24 mouse cellular contexts compared by ENCODE assay signal in the genomic region with DNA sequence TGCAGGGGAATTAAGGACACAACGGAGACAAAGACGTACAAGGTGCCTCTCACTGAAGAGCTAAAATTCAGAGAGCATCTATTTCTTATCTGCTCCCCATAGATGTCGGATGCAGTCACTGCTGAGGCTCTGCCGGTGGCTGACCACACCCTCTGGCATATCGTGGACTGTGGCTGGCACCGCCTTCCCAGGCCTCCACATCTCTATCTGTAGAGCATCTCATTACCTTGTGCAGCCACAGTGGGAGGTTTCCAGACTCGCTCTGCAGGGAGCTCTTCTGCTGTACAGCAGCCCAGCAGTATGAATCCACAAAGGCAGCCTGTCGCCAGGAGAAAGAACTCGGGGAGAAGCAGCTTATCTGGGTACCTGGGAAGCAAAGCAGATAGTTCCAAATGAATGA. TPM values are rescaled to one million over a fixed set of nuclear protein-coding genes. Genes with fewer than 3 reads are reported as not detected.
A peak's percentile ranks its signal among the peaks of the same experiment; 100 is the strongest.
DNase-seq lines count a peak whose midpoint lies in the region; ATAC-seq lines count a peak whose summit lies in the region.
"Had no signal": no experiment of that assay in that cellular context is flagged by ENCODE, and none has a peak within 500 bp of the region (broad histone marks: within the 10 kb centered on the region; RNA-seq: fewer than 3 reads in every experiment).

No protein-coding gene starts in this region.

- DNase-seq in frontal cortex, postnatal 14 days (ENCODE audit: low spot score in 2 of 2) = no peak
- peak; percentile 69 for DNase-seq in CD4-positive helper T cell, adult 2 months (ENCODE audit: low read depth, low spot score)
- DNase-seq in ES-CJ7 (ENCODE audit: low read depth, low spot score) = peak; percentile 50
- no peak for DNase-seq in liver, embryonic 13.5 days
- no peak for DNase-seq in cerebellum, adult 11 months
- no peak for DNase-seq in heart, postnatal 25 days (ENCODE audit: low spot score)
- no peak for DNase-seq in heart, adult 11 months
- DNase-seq: adrenal gland, postnatal 25 days; cerebellum, adult 8-10 months; cerebellum, postnatal 14 days; embryo, embryonic 11 days; gastrocnemius, postnatal 25 days; heart, postnatal 14 days; kidney, adult 2 months had no signal

- 34% methylated on average over 9 of the region's 9 CpGs for WGBS in liver, embryonic 13.5 days (ENCODE audit: insufficient replicate concordance)

- intact Hi-C loops in heart, postnatal 25 days (cut with DNase I) = no loop called here

- H3K36me3 ChIP-seq in liver, embryonic 13.5 days = no peaks in the 10 kb centered on the region
- H3K36me3 ChIP-seq: heart, embryonic 15.5 days had no signal

- no peak overlapping the region for H3K27ac ChIP-seq in liver, embryonic 13.5 days
- H3K27ac ChIP-seq: embryonic facial prominence, embryonic 15.5 days; forebrain, embryonic 10.5 days; forebrain, embryonic 15.5 days; heart, embryonic 15.5 days; hindbrain, embryonic 10.5 days; hindbrain, embryonic 15.5 days had no signal

- peak; percentile 77 for ATAC-seq in frontal cortex, adult (ENCODE audit: low TSS enrichment)
- peak; percentile 46; the same call in 1 of the 2 replicates for ATAC-seq in liver, embryonic 13.5 days (ENCODE audit: low read depth)
- ATAC-seq: forebrain, embryonic 15.5 days; intestine, embryonic 16.5 days had no signal

- no peaks in the 10 kb centered on the region for H3K9me3 ChIP-seq in liver, embryonic 13.5 days (replicated peaks)
- H3K9me3 ChIP-seq: forebrain, embryonic 15.5 days; heart, embryonic 15.5 days; hindbrain, embryonic 15.5 days had no signal

- H3K27me3 ChIP-seq in liver, embryonic 13.5 days = no peaks in the 10 kb centered on the region
- H3K27me3 ChIP-seq: embryonic facial prominence, embryonic 15.5 days; forebrain, embryonic 15.5 days; hindbrain, embryonic 15.5 days had no signal

- no peak overlapping the region for H3K9ac ChIP-seq in liver, embryonic 13.5 days
- H3K9ac ChIP-seq: embryonic facial prominence, embryonic 15.5 days; forebrain, embryonic 15.5 days; heart, embryonic 15.5 days; hindbrain, embryonic 15.5 days had no signal

- no peak overlapping the region for H3K4me3 ChIP-seq in liver, embryonic 13.5 days (replicated peaks)
- H3K4me3 ChIP-seq: embryonic facial prominence, embryonic 15.5 days; erythroblast, embryonic 14.5 days; forebrain, embryonic 10.5 days; forebrain, embryonic 15.5 days; heart, embryonic 15.5 days; hindbrain, embryonic 10.5 days; hindbrain, embryonic 15.5 days had no signal

- H3K4me2 ChIP-seq in liver, embryonic 13.5 days = no peak overlapping the region
- H3K4me2 ChIP-seq: embryonic facial prominence, embryonic 15.5 days; forebrain, embryonic 15.5 days; heart, embryonic 11.5 days; heart, embryonic 15.5 days; hindbrain, embryonic 15.5 days had no signal

- peaks cover 20% of the 10 kb centered on the region for H3K4me1 ChIP-seq in liver, embryonic 13.5 days (replicated peaks)
- H3K4me1 ChIP-seq: embryonic facial prominence, embryonic 15.5 days; forebrain, embryonic 10.5 days; forebrain, embryonic 15.5 days; heart, embryonic 15.5 days; hindbrain, embryonic 10.5 days had no signal

RNA-seq across cellular contexts. Expression of a gene that starts 24.1 kb away (rescaled TPM):
- 7.9 and 8.0 TPM in 2 replicates for polyA plus RNA-seq in liver, embryonic 13.5 days (2015; fragmentation: Nextera tagmentation; extraction: Ambion mirVana)
- total RNA-seq in heart, postnatal 25 days (2021) = 1 to 10 TPM; 3.8 to 4.7 TPM

Comparison
In these comparisons a context has a peak if more than half of its experiments do, and no peak if none do; other contexts are left out.
1. DNase-seq: peak in CD4-positive helper T cell, adult 2 months (single experiment) and ES-CJ7 (single experiment); none in frontal cortex, postnatal 14 days (0 of 2), liver, embryonic 13.5 days (single experiment), cerebellum, adult 11 months (single experiment), heart, postnatal 25 days (single experiment) and heart, adult 11 months (single experiment).